Mouse (Mus musculus) testis, postnatal 14 days (tissue): ENCODE data around the gene Fam32a.
A peak's percentile ranks its signal among the peaks of the same experiment; 100 is the strongest.

Experiments used
- DNase-seq: peaks from one replicate; pipeline ENCODE4 v3.0.0; 2021; ENCODE audit warnings: low spot score

Fam32a gene

DNA sequence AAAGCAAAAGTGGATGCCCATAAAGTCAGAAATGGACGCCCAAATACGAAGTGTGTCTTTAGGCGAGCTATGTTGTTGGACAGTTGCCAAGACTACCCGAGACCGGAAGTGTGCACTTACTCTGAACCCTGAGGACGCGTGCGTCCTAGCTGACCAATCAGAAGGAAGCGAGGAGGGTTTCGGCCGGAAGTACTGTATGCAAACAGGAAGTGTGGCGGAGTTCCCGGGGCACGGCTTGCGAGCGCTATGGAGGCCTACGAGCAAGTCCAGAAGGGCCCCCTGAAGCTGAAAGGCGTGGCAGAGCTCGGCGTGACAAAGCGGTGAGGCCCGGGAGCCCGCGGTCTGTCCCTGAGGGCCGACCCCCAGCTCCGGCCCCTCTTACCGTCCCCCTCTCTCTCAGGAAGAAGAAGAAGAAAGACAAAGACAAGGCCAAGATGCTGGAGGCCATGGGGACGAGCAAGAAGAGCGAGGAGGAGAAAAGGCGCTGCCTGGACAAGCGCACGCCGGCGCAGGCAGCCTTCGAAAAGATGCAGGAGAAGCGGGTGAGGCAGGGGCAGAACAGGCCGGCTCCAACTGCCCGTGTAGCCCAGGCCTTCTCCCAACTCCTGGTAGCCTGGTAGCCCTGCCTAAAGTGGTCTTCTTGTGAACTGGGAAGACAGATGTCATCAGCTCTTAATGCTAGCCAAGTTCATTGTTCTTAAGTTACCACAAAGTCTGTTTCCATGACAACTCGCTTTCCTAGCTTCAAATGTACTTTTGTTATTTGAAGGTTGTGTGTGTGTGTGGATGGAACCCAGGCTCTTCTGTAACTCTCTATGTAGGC is at the start of gene Fam32a:
Gene Fam32a, plus strand, starts transcription at position 190 of the 823 bp plus-strand sequence.
- DNase-seq: peak; percentile 91

DNA sequence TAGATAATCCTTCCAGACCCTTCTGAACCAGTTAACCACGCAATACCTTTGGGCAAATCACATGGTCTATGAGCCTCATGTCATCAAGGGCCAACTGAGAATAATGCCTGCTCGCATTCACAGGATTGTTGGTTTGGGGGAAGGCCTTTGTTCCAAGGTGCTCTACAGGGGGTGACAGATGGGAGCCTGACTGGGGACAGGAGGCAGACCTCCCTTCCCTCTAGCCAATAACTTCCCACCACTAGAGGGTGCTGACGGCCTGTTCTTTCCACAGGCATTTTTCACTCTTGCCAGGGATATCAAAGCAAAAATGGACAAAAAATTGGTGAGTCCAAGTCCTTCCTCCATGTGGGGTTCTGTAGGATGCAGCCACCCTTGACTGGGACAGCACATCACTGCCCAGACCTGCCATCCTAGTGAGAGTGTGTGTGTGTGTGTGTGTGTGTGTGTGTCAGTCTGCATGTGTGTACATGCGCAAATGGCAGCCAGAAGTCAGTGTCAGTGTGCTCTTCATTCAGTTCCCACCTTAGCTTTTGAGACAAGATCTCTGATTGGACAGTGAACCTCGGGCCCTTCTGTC is 42.1 kb upstream of the Fam32a start:
- DNase-seq: no peak

DNA sequence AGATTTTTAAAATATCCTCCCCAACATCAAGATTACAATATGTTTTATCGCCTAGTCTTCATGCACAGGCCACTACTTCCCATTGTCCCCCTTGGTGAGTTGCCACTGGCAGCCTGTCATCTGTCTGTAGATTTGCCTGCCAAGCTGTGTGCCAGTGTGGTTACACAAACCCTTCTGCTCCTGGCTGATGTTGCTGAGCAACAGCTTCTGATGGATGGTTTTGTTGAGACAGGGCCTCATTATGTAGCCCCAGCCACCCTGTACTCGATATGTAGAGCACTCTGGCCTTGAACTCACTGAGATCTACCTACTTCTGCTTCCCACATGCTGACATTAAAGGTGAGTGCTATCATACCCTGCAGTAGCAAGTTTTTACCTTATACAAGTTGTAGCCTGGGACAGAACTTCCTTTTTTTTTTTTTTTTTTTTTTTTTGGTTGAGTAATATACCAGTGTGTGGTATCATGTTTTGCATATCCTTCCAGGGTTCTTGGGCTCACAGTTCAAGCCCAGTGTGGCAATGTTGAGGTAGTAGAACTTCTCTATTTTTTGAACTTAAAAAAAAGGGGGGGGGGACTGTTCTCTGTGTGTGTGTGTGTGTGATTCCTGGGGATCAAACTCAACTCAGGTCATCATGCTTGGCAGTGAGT is 35.9 kb upstream of the Fam32a start:
- DNase-seq: no peak

DNA sequence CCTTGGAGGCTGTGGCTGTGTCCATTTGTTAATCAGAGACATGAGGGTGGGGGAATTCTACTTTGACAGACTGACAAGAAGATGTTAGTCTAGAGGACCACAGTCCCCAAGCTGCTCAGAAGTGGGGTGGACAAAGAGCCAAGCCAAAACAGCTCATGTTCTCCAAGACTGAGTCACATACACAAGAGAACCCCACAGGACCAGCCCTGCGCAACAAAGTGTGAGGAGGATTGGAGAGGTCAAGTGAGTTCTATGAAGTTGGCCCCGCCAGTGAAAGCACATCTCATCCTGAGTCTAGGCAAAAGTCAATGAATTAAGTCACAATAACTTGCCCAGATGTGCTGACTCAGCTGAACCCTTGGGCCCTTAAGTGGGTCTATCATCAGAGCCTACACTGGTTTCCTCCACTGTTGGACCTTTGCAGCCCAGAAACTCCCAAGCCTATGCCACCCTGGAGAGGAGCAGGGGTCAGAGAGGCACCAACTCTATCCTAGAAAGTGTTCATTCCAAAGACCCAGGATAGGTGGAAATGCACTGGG is 31.7 kb upstream of the Fam32a start:
- DNase-seq: no peak

DNA sequence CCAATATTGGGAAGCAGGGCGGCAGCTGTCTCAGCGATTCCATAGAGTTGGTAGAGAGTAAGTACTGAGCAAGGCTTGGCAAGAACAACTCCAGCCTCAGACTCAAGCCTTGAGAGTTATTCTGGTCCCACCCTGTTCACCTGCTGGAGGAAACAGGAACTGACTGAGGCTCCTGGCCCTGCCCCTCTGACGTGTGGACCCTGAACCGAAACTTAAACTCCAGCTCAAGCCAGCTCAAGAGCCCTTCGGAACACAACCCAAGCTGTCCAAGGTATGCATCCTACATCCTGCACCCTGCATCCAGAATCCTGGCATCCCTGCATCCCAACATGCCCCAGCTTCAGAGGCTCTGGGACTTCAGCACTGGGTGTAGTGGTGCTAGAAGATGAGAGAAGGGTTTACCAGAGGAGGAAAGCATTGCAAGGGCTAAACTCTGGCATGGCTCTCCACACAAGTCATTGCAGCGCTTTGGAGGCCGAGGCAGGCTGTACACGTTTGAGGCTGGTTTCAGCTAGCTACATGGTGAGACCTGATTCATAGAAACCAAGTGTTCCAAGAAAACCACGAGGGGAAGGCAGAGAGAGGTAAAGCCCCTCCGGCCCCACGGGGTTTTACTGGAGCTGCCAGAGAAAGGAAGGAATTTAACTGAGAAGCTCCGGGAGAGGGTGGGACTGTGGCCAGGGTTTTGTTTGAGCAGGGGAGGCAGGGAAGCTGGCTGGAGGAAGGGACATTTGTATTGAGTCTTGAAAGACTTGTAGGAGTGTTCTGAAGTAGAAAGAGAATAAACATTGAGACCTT is 29.9 kb upstream of the Fam32a start, which contains the start of gene Hsh2d:
Gene Hsh2d, plus strand, starts transcription at position 222 of the 798 bp plus-strand sequence.
- DNase-seq: no peak

DNA sequence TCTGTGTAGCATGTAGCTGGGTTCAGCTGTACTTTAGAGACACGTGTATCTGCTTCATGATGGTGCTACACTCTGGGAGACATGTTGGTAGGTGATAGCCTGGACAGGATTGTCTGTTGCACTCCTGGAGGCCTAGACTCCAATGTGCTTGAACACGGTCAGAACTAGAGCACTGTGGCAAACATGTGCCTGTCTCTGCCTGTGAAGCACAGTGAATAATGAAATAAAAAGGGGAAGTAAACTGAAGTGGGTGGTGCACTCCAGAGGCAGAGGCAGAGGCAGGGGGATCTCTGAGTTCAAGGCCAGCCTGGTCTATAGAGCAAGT is 29.4 kb upstream of the Fam32a start:
- no peak for DNase-seq

DNA sequence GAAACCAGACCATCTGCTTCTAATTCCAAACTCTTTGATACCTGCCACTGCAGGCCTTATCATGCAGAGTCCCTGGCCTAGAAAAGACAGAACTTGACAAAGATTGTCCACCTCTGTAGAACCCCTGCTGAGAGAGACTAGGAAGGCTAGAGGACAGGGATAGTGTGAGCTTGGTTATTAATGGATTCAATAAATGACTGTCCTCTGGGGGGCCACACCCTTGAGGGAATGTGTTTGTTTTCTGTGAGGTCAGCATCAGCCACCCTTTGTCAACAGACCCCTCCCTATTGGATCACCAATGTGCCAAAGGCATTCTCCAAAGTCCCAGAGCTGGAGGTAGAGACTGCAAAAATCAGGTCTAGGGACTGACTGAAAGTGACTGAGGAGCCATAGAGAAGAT is 27.5 kb upstream of the Fam32a start:
- no peak for DNase-seq

- DNase-seq: no peak
These were observed 21.5 kb upstream of the Fam32a start for GRCm38 (mm10) chr8:72197997-72198396.

DNA sequence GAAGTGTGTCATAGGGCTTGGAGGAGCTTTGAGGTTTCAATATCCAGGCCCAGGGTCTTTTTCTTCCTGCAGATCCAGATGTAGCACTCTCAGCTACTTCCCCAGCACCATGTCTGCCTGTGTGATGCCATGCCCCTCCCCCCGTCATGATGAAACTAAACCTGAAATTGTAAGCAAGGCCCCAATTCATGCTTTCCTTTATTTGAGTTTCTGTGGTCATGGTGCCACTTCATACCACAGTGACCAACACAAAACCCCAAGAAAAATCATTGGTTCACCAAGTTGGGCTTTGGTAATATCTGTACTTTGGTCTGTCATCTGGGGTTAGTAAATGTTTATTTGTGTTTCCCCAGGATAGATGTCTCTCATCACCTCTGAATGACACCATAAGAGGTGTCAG is 10.9 kb upstream of the Fam32a start:
- DNase-seq: no peak

DNA sequence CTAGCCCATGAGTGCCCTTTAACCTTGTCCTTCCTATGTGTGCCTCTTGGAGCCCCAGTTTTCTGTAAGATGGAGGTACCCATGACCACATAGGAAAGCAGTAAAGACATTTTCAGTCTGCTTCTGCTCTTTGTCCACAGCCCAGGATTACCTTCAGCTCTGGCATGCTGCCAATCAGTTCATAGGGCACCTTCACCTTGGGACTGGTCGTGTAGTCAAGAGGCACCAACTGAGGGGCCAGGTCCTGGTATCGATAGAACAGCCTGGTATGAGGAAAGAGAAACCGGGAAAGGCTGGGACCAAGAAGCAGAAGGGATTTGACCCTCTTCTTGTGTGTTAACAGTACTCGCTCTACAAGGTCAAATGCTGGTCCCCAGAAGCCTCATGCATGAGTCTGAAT is 9.3 kb upstream of the Fam32a start:
- DNase-seq: no peak

- DNase-seq: no peak
These were observed 8.8 kb upstream of the Fam32a start for GRCm38 (mm10) chr8:72210710-72211109.

DNA sequence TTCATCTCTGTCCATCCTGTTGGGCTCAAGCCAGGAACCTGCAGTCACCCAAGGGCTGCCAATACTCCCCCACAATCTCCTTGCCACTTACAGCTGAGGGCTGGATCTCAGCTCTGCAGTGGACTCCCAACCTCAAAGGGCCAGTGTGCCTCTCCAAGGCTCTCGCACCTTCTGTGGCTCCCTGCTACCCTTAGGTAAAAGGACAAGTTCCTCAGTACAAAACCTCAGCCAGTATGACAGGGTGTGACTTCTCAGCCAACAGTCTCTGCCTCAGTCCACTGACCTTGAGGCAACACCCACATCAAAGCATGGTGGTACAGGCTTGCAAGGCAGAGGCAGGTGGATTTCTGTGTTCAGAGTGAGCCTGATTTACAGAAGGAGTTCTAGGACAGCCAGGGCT is 7.7 kb upstream of the Fam32a start:
- DNase-seq: no peak

DNA sequence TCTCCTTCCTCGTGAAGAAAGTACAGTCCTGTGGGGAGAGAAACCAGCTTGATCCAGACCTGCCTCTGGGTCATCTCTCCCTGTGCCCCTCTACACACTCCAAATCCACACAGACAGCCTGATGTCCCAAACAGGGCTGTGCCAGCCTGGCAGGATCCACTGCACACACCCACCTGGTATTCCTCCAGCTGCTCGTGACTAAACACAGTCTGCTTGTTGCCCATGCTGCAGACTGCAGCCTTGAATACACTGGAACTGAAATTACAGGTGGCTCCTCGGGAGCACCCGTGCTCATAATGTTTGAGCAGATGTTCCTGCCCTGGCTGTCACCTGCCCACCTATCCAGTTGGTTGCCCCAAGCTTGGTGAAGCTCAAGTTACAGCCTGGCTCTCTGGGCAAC is 6.8 kb upstream of the Fam32a start, which contains the start of gene Cib3:
Gene Cib3, minus strand, starts transcription at position 87 of the 400 bp plus-strand sequence.
- DNase-seq: no peak

GRCm38 (mm10) chr8:72213536-72213935 is 6.0 kb upstream of the Fam32a start, which contains the start of gene Gm11034:
Gene Gm11034 (minus strand): TSS chr8:72213636.
- DNase-seq: no peak

DNA sequence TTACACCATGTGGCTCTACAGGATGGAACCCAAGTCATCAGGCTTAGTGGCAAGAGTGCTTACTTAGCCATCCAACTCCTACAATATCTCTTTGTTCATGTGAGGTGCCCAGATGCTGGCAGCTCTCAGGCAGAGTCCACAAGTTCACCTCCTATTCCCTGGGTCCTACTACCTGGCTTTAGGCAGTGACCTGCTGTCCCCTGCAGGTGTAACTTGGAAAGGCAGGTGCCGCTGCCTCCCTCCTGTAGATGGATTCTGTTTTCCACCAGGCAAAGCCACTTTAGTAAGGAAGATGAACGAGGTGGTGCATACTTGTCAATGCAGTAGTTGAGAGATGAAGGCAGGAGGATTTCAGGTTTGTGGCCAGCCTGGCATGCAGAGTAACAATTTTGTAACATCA is 4.5 kb upstream of the Fam32a start:
- no peak for DNase-seq

DNA sequence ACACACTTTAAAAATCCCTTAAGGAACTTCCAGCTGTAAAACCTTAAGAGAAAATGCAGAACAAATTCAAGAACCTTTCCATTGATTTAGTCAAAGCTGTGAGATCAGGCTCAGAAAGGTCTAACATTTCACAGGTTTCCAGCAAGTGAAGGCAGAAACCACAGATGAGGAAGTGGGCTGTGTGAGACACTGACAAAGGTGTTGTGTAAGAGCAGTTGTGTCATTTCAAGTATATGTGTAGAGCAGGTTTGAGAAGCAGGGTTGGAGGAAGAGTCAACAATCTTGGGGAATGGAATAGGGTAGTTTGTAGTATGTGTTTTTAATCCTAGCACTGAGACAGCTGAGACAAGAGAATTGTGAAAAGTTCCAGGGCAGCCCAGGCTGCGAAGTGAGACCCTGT is 3.7 kb upstream of the Fam32a start:
- DNase-seq: no peak

GRCm38 (mm10) chr8:72218781-72219540 is 569 bp upstream of the Fam32a start:
- no peak for DNase-seq

DNA sequence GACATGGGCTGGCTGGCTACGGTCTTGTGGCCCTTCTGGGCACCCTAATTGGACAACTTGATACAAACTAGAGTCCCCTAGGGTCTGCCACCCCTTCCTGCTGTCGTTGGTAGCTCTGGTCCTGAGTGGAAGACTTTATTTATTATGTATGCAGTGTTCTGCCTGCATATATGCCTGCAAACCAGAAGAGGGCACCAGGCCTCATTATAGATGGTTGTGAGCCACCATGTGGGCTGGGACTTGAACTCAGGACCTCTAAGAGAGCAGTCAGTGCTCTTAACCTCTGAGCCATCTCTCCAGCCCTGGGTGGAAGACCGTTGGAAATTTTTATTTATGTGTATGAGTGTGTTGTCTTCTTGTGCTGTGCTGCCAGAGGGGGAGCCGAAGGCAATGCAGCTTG is 1.2 kb downstream of the Fam32a start:
- no peak for DNase-seq

GRCm38 (mm10) chr8:72222656-72223055 is 3.1 kb downstream of the Fam32a start:
- no peak for DNase-seq

GRCm38 (mm10) chr8:72239499-72240402 is 20.2 kb downstream of the Fam32a start, which contains the start of gene Ap1m1:
Gene Ap1m1 (plus strand): TSS chr8:72240018.
- peak; percentile 98 for DNase-seq
